Mouse (Mus musculus): Measurements from ENCODE around the gene Sall2. TPM values are rescaled to one million over a fixed set of nuclear protein-coding genes. Genes with fewer than 3 reads are reported as not detected.

Gene Sall2
- 0.71 and 0.86 TPM in 2 replicates for polyA plus RNA-seq (2015; fragmentation: Nextera tagmentation; extraction: Ambion mirVana)

- Histone ChIP-seq H3K4me3 (replicated peaks) (peak within 1 kb of the TSS; percentile 5; the same call in 1 of the 2 replicates), H3K27ac (replicated peaks) (no peak within 1 kb of the TSS), H3K4me2 (peak within 1 kb of the TSS; percentile 42), H3K4me1 (replicated peaks) (no peaks in the 10 kb centered on the region), H3K36me3 (replicated peaks) (no peaks in the 10 kb centered on the region), H3K27me3 (peaks cover 87% of the 10 kb centered on the region), H3K9me3 (replicated peaks) (no peaks in the 10 kb centered on the region), H3K9ac (no peak within 1 kb of the TSS)
- WGBS (ENCODE audit: insufficient replicate concordance), result 2% methylated on average over 26 of the region's 26 CpGs
- no peak for ATAC-seq (ENCODE audit: insufficient read depth)
Observed at GRCm38 (mm10) chr14:52327910-52328812, at the start of gene Sall2. Gene Sall2 (minus strand): TSS chr14:52328762.

DNA sequence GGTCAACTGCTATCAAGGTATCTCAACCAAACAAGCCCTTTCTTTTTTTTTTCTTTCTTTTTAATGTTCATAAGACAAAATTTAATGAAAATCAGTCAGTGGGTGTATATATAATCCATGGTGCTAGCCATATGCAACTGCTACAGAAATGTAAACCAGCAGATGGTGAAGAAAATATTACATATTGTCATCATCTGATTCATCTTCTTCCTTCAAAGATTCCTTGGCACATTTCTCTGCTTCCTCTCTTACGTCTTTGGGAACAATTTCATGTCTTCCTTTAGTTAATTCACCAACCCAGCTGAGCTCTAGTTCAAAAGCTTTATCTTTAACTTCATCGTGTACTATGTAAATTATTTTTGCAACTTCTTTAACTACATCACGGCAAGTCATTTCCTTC is 40.2 kb upstream of the Sall2 start:
- 72% methylated on average over 3 of the region's 3 CpGs for WGBS (ENCODE audit: insufficient replicate concordance)
- no peak for ATAC-seq (ENCODE audit: insufficient read depth)

GRCm38 (mm10) chr14:52356308-52356707 is 27.7 kb upstream of the Sall2 start, which contains the start of gene Olfr1513:
Gene Olfr1513 (minus strand): TSS chr14:52356408.
- Histone ChIP-seq H3K4me3 (replicated peaks) (no peak within 1 kb of the TSS), H3K4me1 (replicated peaks) (no peaks in the 10 kb centered on the region)
- WGBS (ENCODE audit: insufficient replicate concordance), result 43% methylated on average over 4 of the region's 4 CpGs

More for the DNA sequence above, 40.2 kb upstream of the Sall2 start:
- H3K27ac ChIP-seq (replicated peaks), result no peak overlapping the region
- H3K27me3 ChIP-seq, result no peaks in the 10 kb centered on the region
- no peaks in the 10 kb centered on the region for H3K36me3 ChIP-seq (replicated peaks)
- H3K4me1 ChIP-seq (replicated peaks), result no peaks in the 10 kb centered on the region
- H3K4me2 ChIP-seq, result no peak overlapping the region
- H3K9ac ChIP-seq, result no peak overlapping the region
- H3K9me3 ChIP-seq (replicated peaks), result no peaks in the 10 kb centered on the region
- H3K4me3 ChIP-seq (replicated peaks), result no peak overlapping the region

GRCm38 (mm10) chr14:52339512-52339852 is 10.9 kb upstream of the Sall2 start:
- Histone ChIP-seq H3K4me3 (replicated peaks) (no peak overlapping the region), H3K4me1 (replicated peaks) (peaks cover 4% of the 10 kb centered on the region; the same call in 1 of the 2 replicates), H3K9ac (no peak overlapping the region), H3K9me3 (replicated peaks) (no peaks in the 10 kb centered on the region), H3K27me3 (peaks cover 12% of the 10 kb centered on the region), H3K27ac (replicated peaks) (no peak overlapping the region), H3K36me3 (replicated peaks) (no peaks in the 10 kb centered on the region), H3K4me2 (no peak overlapping the region)
- 59% methylated on average over 6 of the region's 6 CpGs for WGBS (ENCODE audit: insufficient replicate concordance)
- no peak for ATAC-seq (ENCODE audit: insufficient read depth)

More at GRCm38 (mm10) chr14:52356308-52356707, 27.7 kb upstream of the Sall2 start, which contains the start of gene Olfr1513:
- Histone ChIP-seq H3K27ac (replicated peaks) (no peak within 1 kb of the TSS), H3K27me3 (no peaks in the 10 kb centered on the region), H3K9ac (no peak within 1 kb of the TSS), H3K9me3 (replicated peaks) (no peaks in the 10 kb centered on the region), H3K36me3 (replicated peaks) (no peaks in the 10 kb centered on the region), H3K4me2 (no peak within 1 kb of the TSS)
- no peak for ATAC-seq (ENCODE audit: insufficient read depth)

GRCm38 (mm10) chr14:52338751-52339511 is 10.4 kb upstream of the Sall2 start:
- no peak for ATAC-seq (ENCODE audit: insufficient read depth)
- 28% methylated on average over 21 of the region's 21 CpGs for WGBS (ENCODE audit: insufficient replicate concordance)
- no peak overlapping the region for H3K9ac ChIP-seq

DNA sequence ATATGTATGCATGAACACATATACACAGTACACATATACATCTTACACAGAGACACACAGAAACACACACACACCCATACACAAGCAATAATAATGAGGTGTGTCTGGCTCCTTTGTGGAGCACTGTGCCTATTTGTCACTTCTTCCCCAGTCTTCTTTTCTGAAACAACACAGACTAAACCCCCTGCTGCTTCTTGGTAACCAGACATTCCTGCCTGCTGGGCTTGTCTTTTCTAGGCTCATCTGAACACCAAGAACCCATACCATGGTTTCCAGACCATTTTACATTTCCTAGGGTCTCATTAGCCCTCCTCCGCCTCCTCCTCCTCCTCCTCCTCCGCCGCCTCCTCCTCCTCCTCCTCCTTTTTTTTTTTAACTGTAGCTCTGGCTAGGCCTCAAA is 3.6 kb upstream of the Sall2 start:
- ATAC-seq (ENCODE audit: insufficient read depth), result no peak
- Histone ChIP-seq H3K4me3 (replicated peaks) (no peak overlapping the region), H3K9me3 (replicated peaks) (no peaks in the 10 kb centered on the region), H3K27ac (replicated peaks) (no peak overlapping the region), H3K9ac (no peak overlapping the region), H3K27me3 (peaks cover 56% of the 10 kb centered on the region), H3K36me3 (replicated peaks) (no peaks in the 10 kb centered on the region), H3K4me2 (no peak overlapping the region), H3K4me1 (replicated peaks) (no peaks in the 10 kb centered on the region)
- 82% methylated on average over 1 of the region's 3 CpGs for WGBS (ENCODE audit: insufficient replicate concordance)

More at GRCm38 (mm10) chr14:52338751-52339511, 10.4 kb upstream of the Sall2 start:
- H3K27me3 ChIP-seq, result peaks cover 12% of the 10 kb centered on the region
- no peak overlapping the region for H3K4me3 ChIP-seq (replicated peaks)
- H3K27ac ChIP-seq (replicated peaks), result no peak overlapping the region
- H3K36me3 ChIP-seq (replicated peaks), result no peaks in the 10 kb centered on the region
- no peaks in the 10 kb centered on the region for H3K9me3 ChIP-seq (replicated peaks)
- peaks cover 4% of the 10 kb centered on the region; the same call in 1 of the 2 replicates for H3K4me1 ChIP-seq (replicated peaks)
- H3K4me2 ChIP-seq, result no peak overlapping the region

DNA sequence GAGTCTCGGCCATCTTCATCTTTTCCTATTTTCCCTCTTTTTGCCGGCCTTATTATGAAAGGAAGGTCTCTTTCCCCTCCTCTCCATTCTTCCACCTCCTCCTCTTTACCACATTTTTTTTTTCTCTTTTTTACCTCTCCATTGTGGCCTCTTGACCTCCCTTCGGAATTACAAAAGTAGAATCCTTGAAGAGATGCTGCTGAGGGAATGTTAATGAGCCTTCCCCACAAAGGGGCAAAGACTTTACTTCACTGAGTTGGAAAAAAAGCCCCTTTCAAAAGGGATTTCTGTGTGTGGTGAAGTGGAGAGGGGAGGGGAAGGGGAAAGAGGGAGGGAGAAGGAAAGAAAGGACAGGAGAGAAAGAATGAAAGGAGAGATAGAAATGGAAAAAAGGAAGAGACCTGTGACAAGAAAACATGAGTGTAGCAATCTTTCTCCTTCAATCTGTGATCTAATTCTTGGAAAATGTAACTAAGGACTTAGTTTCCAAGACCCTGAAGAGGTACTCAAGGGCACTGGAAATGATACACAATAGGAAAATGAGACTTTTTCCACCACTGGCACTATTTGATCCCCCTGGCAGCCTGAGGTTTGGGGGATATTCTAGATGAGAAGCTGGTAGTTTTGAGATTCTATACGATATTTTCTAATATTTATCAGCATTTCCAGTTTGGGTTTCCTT is 2.6 kb upstream of the Sall2 start:
- Histone ChIP-seq H3K4me1 (replicated peaks) (no peaks in the 10 kb centered on the region), H3K9ac (no peak overlapping the region), H3K27me3 (peaks cover 65% of the 10 kb centered on the region), H3K4me3 (replicated peaks) (no peak overlapping the region), H3K9me3 (replicated peaks) (no peaks in the 10 kb centered on the region), H3K36me3 (replicated peaks) (no peaks in the 10 kb centered on the region), H3K27ac (replicated peaks) (no peak overlapping the region), H3K4me2 (no peak overlapping the region)
- no peak for ATAC-seq (ENCODE audit: insufficient read depth)
- 20% methylated on average over 4 of the region's 4 CpGs for WGBS (ENCODE audit: insufficient replicate concordance)

- WGBS (ENCODE audit: insufficient replicate concordance), result 5% methylated on average over 14 of the region's 14 CpGs
- H3K4me1 ChIP-seq (replicated peaks), result no peaks in the 10 kb centered on the region
- peaks cover 86% of the 10 kb centered on the region for H3K27me3 ChIP-seq
- H3K9me3 ChIP-seq (replicated peaks), result no peaks in the 10 kb centered on the region
- peak overlapping the region; percentile 42; the same call in 1 of the 2 replicates for H3K4me2 ChIP-seq
- no peaks in the 10 kb centered on the region for H3K36me3 ChIP-seq (replicated peaks)
- H3K9ac ChIP-seq, result no peak overlapping the region
- H3K27ac ChIP-seq (replicated peaks), result no peak overlapping the region
- ATAC-seq (ENCODE audit: insufficient read depth), result no peak
- H3K4me3 ChIP-seq (replicated peaks), result peak overlapping the region; percentile 5; the same call in 1 of the 2 replicates
Observed at GRCm38 (mm10) chr14:52327375-52327901, 1.1 kb downstream of the Sall2 start.

GRCm38 (mm10) chr14:52325890-52326289 is 2.7 kb downstream of the Sall2 start:
- Histone ChIP-seq H3K36me3 (replicated peaks) (no peaks in the 10 kb centered on the region), H3K9me3 (replicated peaks) (no peaks in the 10 kb centered on the region), H3K4me3 (replicated peaks) (no peak overlapping the region), H3K27me3 (peaks cover 74% of the 10 kb centered on the region), H3K27ac (replicated peaks) (no peak overlapping the region), H3K4me2 (no peak overlapping the region), H3K4me1 (replicated peaks) (no peaks in the 10 kb centered on the region), H3K9ac (no peak overlapping the region)
- no peak for ATAC-seq (ENCODE audit: insufficient read depth)
- 7% methylated on average over 4 of the region's 4 CpGs for WGBS (ENCODE audit: insufficient replicate concordance)

DNA sequence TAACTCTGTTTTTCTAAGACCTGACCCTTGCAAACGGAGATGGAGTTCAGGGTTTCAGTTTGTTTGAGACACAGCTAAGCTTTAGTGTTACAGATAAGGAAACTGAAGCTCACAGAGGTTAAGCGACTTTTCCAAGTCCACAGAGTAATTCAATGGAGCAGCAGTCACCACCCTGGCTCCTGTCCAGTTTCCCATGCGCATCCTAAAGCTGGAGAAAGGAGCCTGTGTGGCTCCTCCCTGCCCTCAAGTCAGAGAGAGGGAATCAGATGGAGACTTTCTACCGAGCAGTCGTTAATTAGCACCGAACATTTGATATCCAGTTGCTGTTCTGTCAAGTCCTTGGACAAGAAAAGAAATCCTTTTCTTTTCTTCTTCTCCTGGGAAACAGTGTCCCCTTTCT is 9.2 kb downstream of the Sall2 start:
- 58% methylated on average over 6 of the region's 6 CpGs for WGBS (ENCODE audit: insufficient replicate concordance)
- ATAC-seq (ENCODE audit: insufficient read depth), result no peak
- Histone ChIP-seq H3K4me1 (replicated peaks) (peaks cover 16% of the 10 kb centered on the region), H3K36me3 (replicated peaks) (no peaks in the 10 kb centered on the region), H3K4me3 (replicated peaks) (no peak overlapping the region), H3K9me3 (replicated peaks) (no peaks in the 10 kb centered on the region), H3K4me2 (no peak overlapping the region), H3K9ac (no peak overlapping the region), H3K27ac (replicated peaks) (no peak overlapping the region), H3K27me3 (peaks cover 54% of the 10 kb centered on the region)

Measured in liver, embryonic 15.5 days (tissue).